Mouse (Mus musculus): ENCODE results near the gene Prdm16. TPM values are rescaled to one million over a fixed set of nuclear protein-coding genes. Genes with fewer than 3 reads are reported as not detected.

The Prdm16 gene
- polyA plus RNA-seq, 1 experiment = 0.50 TPM

- no peak for TF ChIP-seq CTCF (IDR thresholded peaks at IDR 0.05; ENCODE audit: low read depth, low read length)
- TF ChIP-seq POLR2A (IDR thresholded peaks at IDR 0.05; ENCODE audit: borderline replicate concordance, low read depth, low read length) = no peak
- Histone ChIP-seq H3K4me3 (ENCODE audit: insufficient read depth, low read length) (no peak overlapping the region), H3K4me1 (ENCODE audit: control insufficient read depth, insufficient read depth, low read length) (no peaks in the 10 kb centered on the region), H3K27ac (ENCODE audit: insufficient read depth, low read depth, low read length) (no peak overlapping the region)
Measured at GRCm38 (mm10) chr4:154473571-154474307, 162.9 kb downstream of the Prdm16 start.

GRCm38 (mm10) chr4:154472569-154472968 lies 164.1 kb downstream of the Prdm16 start:
- TF ChIP-seq CTCF (IDR thresholded peaks at IDR 0.05; ENCODE audit: low read depth, low read length) (no peak), POLR2A (IDR thresholded peaks at IDR 0.05; ENCODE audit: borderline replicate concordance, low read depth, low read length) (no peak)
- H3K4me3 ChIP-seq (ENCODE audit: insufficient read depth, low read length) = no peak overlapping the region
- H3K27ac ChIP-seq (ENCODE audit: insufficient read depth, low read depth, low read length) = no peak overlapping the region
- no peaks in the 10 kb centered on the region for H3K4me1 ChIP-seq (ENCODE audit: control insufficient read depth, insufficient read depth, low read length)

- H3K27ac ChIP-seq (ENCODE audit: insufficient read depth, low read depth, low read length) = no peak overlapping the region
- H3K4me3 ChIP-seq (ENCODE audit: insufficient read depth, low read length) = no peak overlapping the region
- H3K4me1 ChIP-seq (ENCODE audit: control insufficient read depth, insufficient read depth, low read length) = no peaks in the 10 kb centered on the region
- no peak for TF ChIP-seq CTCF (IDR thresholded peaks at IDR 0.05; ENCODE audit: low read depth, low read length)
- TF ChIP-seq POLR2A (IDR thresholded peaks at IDR 0.05; ENCODE audit: borderline replicate concordance, low read depth, low read length) = no peak
Measured at GRCm38 (mm10) chr4:154471447-154472101, 165.1 kb downstream of the Prdm16 start.

GRCm38 (mm10) chr4:154466305-154466704 lies 170.4 kb downstream of the Prdm16 start:
- H3K4me1 ChIP-seq (ENCODE audit: control insufficient read depth, insufficient read depth, low read length) = peaks cover 3% of the 10 kb centered on the region
- H3K27ac ChIP-seq (ENCODE audit: insufficient read depth, low read depth, low read length) = no peak overlapping the region
- TF ChIP-seq CTCF (IDR thresholded peaks at IDR 0.05; ENCODE audit: low read depth, low read length) (no peak), POLR2A (IDR thresholded peaks at IDR 0.05; ENCODE audit: borderline replicate concordance, low read depth, low read length) (no peak)
- H3K4me3 ChIP-seq (ENCODE audit: insufficient read depth, low read length) = no peak overlapping the region

GRCm38 (mm10) chr4:154465123-154465522 lies 171.6 kb downstream of the Prdm16 start:
- no peak for TF ChIP-seq POLR2A (IDR thresholded peaks at IDR 0.05; ENCODE audit: borderline replicate concordance, low read depth, low read length)
- TF ChIP-seq CTCF (IDR thresholded peaks at IDR 0.05; ENCODE audit: low read depth, low read length) = no peak
- Histone ChIP-seq H3K4me1 (ENCODE audit: control insufficient read depth, insufficient read depth, low read length) (peaks cover 3% of the 10 kb centered on the region), H3K27ac (ENCODE audit: insufficient read depth, low read depth, low read length) (no peak overlapping the region), H3K4me3 (ENCODE audit: insufficient read depth, low read length) (no peak overlapping the region)

- H3K27ac ChIP-seq (ENCODE audit: insufficient read depth, low read depth, low read length) = no peak overlapping the region
- TF ChIP-seq CTCF (IDR thresholded peaks at IDR 0.05; ENCODE audit: low read depth, low read length) (no peak), POLR2A (IDR thresholded peaks at IDR 0.05; ENCODE audit: borderline replicate concordance, low read depth, low read length) (no peak)
- H3K4me1 ChIP-seq (ENCODE audit: control insufficient read depth, insufficient read depth, low read length) = peaks cover 3% of the 10 kb centered on the region
- no peak overlapping the region for H3K4me3 ChIP-seq (ENCODE audit: insufficient read depth, low read length)
Measured at GRCm38 (mm10) chr4:154460021-154460420, 176.7 kb downstream of the Prdm16 start.

GRCm38 (mm10) chr4:154457756-154458155 lies 178.9 kb downstream of the Prdm16 start:
- no peak overlapping the region for H3K4me3 ChIP-seq (ENCODE audit: insufficient read depth, low read length)
- no peak overlapping the region for H3K27ac ChIP-seq (ENCODE audit: insufficient read depth, low read depth, low read length)
- TF ChIP-seq CTCF (IDR thresholded peaks at IDR 0.05; ENCODE audit: low read depth, low read length) = no peak
- TF ChIP-seq POLR2A (IDR thresholded peaks at IDR 0.05; ENCODE audit: borderline replicate concordance, low read depth, low read length) = no peak
- H3K4me1 ChIP-seq (ENCODE audit: control insufficient read depth, insufficient read depth, low read length) = no peaks in the 10 kb centered on the region

GRCm38 (mm10) chr4:154456265-154456822 lies 180.3 kb downstream of the Prdm16 start:
- TF ChIP-seq POLR2A (IDR thresholded peaks at IDR 0.05; ENCODE audit: borderline replicate concordance, low read depth, low read length) (no peak), CTCF (IDR thresholded peaks at IDR 0.05; ENCODE audit: low read depth, low read length) (no peak)
- Histone ChIP-seq H3K4me3 (ENCODE audit: insufficient read depth, low read length) (no peak overlapping the region), H3K27ac (ENCODE audit: insufficient read depth, low read depth, low read length) (no peak overlapping the region), H3K4me1 (ENCODE audit: control insufficient read depth, insufficient read depth, low read length) (no peaks in the 10 kb centered on the region)

- no peak overlapping the region for H3K27ac ChIP-seq (ENCODE audit: insufficient read depth, low read depth, low read length)
Measured at GRCm38 (mm10) chr4:154450441-154450840, 186.2 kb downstream of the Prdm16 start.

GRCm38 (mm10) chr4:154450036-154450435 lies 186.6 kb downstream of the Prdm16 start:
- Histone ChIP-seq H3K27ac (ENCODE audit: insufficient read depth, low read depth, low read length) (no peak overlapping the region), H3K4me1 (ENCODE audit: control insufficient read depth, insufficient read depth, low read length) (no peaks in the 10 kb centered on the region), H3K4me3 (ENCODE audit: insufficient read depth, low read length) (no peak overlapping the region)
- TF ChIP-seq POLR2A (IDR thresholded peaks at IDR 0.05; ENCODE audit: borderline replicate concordance, low read depth, low read length) = no peak
- TF ChIP-seq CTCF (IDR thresholded peaks at IDR 0.05; ENCODE audit: low read depth, low read length) = no peak

More at GRCm38 (mm10) chr4:154450441-154450840, 186.2 kb downstream of the Prdm16 start:
- TF ChIP-seq POLR2A (IDR thresholded peaks at IDR 0.05; ENCODE audit: borderline replicate concordance, low read depth, low read length) (no peak), CTCF (IDR thresholded peaks at IDR 0.05; ENCODE audit: low read depth, low read length) (no peak)
- Histone ChIP-seq H3K4me1 (ENCODE audit: control insufficient read depth, insufficient read depth, low read length) (no peaks in the 10 kb centered on the region), H3K4me3 (ENCODE audit: insufficient read depth, low read length) (no peak overlapping the region)

All from bone marrow macrophage, adult 2 months (primary cell).